Mouse (Mus musculus) left cerebral cortex, adult 2 months (tissue): ENCODE data around the gene Khdc1a. TPM values are rescaled to one million over a fixed set of nuclear protein-coding genes. Genes with fewer than 3 reads are reported as not detected.
"Not testable (repeated sequence)": the region's sequence is repeated elsewhere in the genome, so short reads cannot be mapped to it uniquely, and the experiment has no call there.

Source experiments
- DNase-seq, 2 experiments: peaks; one replicate each; pipeline ENCODE4 v3.0.0; 2021 to 2022; ENCODE audit warnings: low spot score in 2 of 2, mixed read lengths in 1 of 2; ENCODE audit errors: extremely low spot score in 1 of 2
- H3K27ac ChIP-seq: fragments of 200-600 bp; 2 replicates; pipeline ENCODE4 v1.8.1; 2022
- H3K4me3 ChIP-seq: fragments of 200-600 bp; 2 replicates; pipeline ENCODE4 v1.8.1; 2022
- CTCF ChIP-seq: fragments of 200-600 bp; IDR thresholded peaks from 2 replicates; pipeline ENCODE4 v1.8.1; 2022; ENCODE audit warnings: antibody characterized with exemption, mild to moderate bottlenecking, moderate library complexity
- intact Hi-C: fragments of 180-260 bp; cut with DNase I; formaldehyde crosslinking; loops from one replicate; pipeline ENCODE4 v1.15.1; 2025
- long read RNA-seq, 2 experiments: library from polyadenylated mRNA; stranded (forward); transcript quantifications; one replicate each; pipeline ENCODE4 v2.0.0; 2021; ENCODE audit warnings: borderline mapping rate in 2 of 2
- total RNA-seq, 2 experiments: library from RNA; stranded (reverse); gene quantifications; 2 replicates each; pipeline ENCODE4 v1.2.3; 2021

The Khdc1a gene
- not detected for total RNA-seq
- long read RNA-seq, experiment 1, result 0 reads
- long read RNA-seq, experiment 2, result 0 reads

- TF ChIP-seq CTCF, result no peak
- Histone ChIP-seq H3K4me3 (no peak within 1 kb of the TSS), H3K27ac (no peak within 1 kb of the TSS)
- intact Hi-C loops, result no loop called here
- no peak for DNase-seq
Observed at GRCm38 (mm10) chr1:21349341-21349740, at the start of gene Khdc1a. Gene Khdc1a (plus strand): TSS chr1:21349641.

DNA sequence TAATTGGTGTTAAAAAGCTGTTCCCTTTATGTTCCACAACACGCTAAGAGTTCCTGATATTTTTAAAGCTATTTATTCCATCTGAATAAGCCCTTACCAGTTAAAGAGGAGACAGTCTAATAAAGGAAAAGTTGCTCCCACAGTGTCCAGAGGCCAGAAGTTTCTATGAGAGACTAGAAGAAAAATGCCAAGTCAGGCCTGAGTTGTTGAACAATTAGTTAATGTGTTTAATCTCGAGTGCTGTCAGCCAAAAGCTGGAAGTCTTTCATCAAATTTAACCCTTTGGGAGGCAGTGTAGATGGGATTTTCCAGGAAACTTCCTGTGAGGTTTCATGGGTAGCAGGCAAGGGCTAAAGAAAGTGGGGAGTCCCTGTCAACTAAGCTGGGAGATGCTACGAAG is 49.6 kb upstream of the Khdc1a start:
- intact Hi-C loops, result no loop called here
- DNase-seq, result no peak

DNA sequence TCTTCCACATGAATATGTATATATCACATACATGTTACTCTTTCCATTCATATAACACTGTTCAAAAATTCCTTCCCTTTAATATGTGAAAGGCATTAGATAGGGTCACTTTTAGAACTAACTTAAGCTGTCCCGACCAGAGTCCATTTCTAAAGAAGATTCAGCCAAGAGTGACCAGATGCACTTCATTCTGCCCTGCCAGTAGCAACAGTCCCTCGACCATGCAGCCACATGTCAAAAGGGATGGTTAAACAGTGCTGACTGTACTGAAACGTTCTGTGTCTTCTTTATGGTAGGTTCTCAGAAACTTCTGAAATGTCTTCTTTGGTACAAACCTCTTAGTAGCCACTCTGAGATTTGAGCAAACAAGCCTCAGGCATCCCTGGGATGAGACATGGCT is 47.8 kb upstream of the Khdc1a start:
- no peak overlapping the region for H3K4me3 ChIP-seq
- no peak overlapping the region for H3K27ac ChIP-seq
- intact Hi-C loops, result no loop called here
- TF ChIP-seq CTCF, result no peak
- DNase-seq, result no peak

More for the DNA sequence above, 49.6 kb upstream of the Khdc1a start:
- Histone ChIP-seq H3K27ac (no peak overlapping the region), H3K4me3 (no peak overlapping the region)
- no peak for TF ChIP-seq CTCF

DNA sequence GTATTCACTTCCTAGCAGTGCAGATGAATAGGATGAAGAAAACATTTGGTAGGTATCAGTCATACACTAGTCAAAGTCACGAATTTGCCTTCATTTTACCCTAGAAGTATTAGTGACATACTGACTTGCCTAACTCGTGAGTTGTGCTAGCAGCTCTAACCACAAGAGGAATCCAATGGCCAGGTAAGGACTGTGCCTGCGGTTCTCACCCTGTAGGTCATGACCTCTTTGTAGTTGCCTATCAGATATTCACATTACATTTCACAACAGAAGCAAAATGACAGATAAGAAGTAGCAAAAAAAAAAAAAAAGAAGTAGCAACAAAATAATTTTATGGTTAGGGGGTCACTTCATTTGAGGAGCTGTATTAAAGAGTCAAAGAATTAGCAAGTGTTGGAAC is 45.3 kb upstream of the Khdc1a start:
- no peak for DNase-seq
- no peak for TF ChIP-seq CTCF
- Histone ChIP-seq H3K4me3 (no peak overlapping the region), H3K27ac (no peak overlapping the region)
- intact Hi-C loops, result no loop called here

DNA sequence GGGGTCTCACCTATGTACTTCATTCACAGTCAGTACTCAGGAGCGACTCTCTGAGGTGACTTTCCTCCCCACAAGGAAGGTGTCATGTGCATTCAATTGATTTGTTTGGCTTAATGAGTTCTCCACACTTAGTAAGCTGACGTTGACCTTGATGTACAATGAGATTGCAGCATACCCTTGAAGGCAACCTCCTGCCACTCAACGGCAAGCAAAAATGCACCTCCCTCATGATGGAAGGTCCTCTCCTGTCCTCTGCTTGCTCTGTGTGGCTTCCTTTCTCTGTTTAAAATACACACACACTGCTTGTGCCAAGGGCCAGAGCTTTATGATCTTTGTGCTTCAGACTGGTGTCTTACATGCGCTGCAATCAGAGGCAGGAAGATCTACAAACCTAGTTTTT is 44.8 kb upstream of the Khdc1a start:
- no peak for DNase-seq
- H3K4me3 ChIP-seq, result no peak overlapping the region
- H3K27ac ChIP-seq, result no peak overlapping the region
- intact Hi-C loops, result no loop called here
- TF ChIP-seq CTCF, result no peak

GRCm38 (mm10) chr1:21305443-21305842 is 44.0 kb upstream of the Khdc1a start:
- no peak for TF ChIP-seq CTCF
- intact Hi-C loops, result no loop called here
- Histone ChIP-seq H3K27ac (no peak overlapping the region), H3K4me3 (no peak overlapping the region)
- no peak for DNase-seq

DNA sequence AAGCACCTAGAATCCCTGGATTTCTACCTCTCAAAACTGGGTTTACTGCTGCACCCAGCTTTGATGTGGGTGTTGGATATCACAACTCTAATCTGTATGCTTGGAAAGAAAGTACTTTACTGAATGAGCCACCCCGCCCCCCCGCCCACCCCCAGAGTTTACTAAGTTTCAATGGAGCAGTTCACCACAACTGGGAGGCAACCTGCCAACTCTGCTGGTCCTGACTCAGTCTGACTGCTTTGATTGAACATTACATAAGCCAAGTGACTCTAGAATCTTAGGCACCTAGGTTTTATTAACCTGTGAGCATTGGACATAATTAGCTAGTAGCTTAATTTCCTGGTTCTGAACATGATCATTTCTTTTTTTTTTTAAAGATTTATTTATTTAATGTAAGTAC is 35.1 kb upstream of the Khdc1a start:
- TF ChIP-seq CTCF, result no peak
- DNase-seq, result no peak
- Histone ChIP-seq H3K4me3 (no peak overlapping the region), H3K27ac (no peak overlapping the region)
- intact Hi-C loops, result no loop called here

DNA sequence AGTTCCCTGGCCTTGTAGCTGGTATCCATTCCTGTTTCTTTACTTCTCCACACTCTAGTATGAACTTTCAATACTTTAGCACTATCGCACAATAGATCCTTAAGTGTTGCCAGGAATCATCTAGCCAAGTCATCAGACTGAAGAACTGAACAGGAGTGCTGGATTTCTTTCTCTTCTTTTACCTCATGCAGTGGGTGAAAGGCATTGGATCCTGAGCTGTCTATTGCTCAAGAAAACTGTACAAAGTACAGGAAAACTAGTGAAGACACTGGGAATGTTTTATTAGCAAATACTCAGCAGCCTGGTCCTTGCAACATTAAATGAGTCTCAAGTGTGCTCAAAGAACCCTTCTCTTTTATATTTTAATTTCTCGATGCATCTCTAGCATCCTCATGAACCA is 33.7 kb upstream of the Khdc1a start:
- Histone ChIP-seq H3K4me3 (no peak overlapping the region), H3K27ac (no peak overlapping the region)
- intact Hi-C loops, result no loop called here
- no peak for DNase-seq
- no peak for TF ChIP-seq CTCF

GRCm38 (mm10) chr1:21316305-21316704 is 33.1 kb upstream of the Khdc1a start:
- Histone ChIP-seq H3K27ac (no peak overlapping the region), H3K4me3 (no peak overlapping the region)
- DNase-seq, result no peak
- no peak for TF ChIP-seq CTCF
- intact Hi-C loops, result no loop called here

- Histone ChIP-seq H3K4me3 (no peak overlapping the region), H3K27ac (no peak overlapping the region)
- no peak for DNase-seq
- TF ChIP-seq CTCF, result no peak
- intact Hi-C loops, result no loop called here
Observed at GRCm38 (mm10) chr1:21318202-21318601, 31.2 kb upstream of the Khdc1a start.

- intact Hi-C loops, DNase-seq, H3K27ac ChIP-seq, H3K4me3 ChIP-seq: not testable (repeated sequence)
Observed at GRCm38 (mm10) chr1:21320271-21320670, 29.2 kb upstream of the Khdc1a start.

- H3K4me3 ChIP-seq, result no peak overlapping the region
- TF ChIP-seq CTCF, result no peak
- H3K27ac ChIP-seq, result no peak overlapping the region
- no peak for DNase-seq
- intact Hi-C loops, result no loop called here
Observed at GRCm38 (mm10) chr1:21321656-21322055, 27.8 kb upstream of the Khdc1a start.

DNA sequence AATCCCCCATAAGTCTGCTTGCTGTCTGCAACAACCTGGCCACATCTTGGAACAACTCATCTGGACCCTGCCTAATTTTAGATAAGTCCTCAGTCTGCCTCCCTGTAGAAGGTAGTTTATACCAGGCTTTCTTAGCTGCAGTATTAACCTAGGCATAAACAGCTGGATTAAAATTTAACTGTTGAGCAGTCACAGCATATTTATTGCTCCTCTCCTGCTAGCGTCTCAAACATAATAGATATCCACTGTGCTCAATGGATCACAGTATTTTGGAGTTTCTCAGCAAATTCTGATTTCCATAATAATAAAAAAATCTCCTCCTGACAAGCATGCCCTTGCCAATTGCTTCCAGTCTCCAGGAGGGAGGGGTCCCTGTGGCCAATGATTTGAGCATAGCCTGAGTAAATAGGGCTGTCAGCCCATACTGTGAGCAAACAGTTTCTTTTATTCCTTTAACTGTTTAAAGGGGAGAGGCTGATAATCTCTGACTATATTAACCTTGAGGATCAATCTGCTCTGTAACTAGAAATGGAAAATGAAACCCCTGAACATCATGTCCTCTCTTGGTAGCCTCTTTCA is 25.4 kb upstream of the Khdc1a start:
- Histone ChIP-seq H3K4me3 (no peak overlapping the region), H3K27ac (no peak overlapping the region)
- no peak for TF ChIP-seq CTCF
- no peak for DNase-seq
- intact Hi-C loops, result no loop called here
